9 mouse cellular contexts compared by ENCODE assay signal in the genomic region with DNA sequence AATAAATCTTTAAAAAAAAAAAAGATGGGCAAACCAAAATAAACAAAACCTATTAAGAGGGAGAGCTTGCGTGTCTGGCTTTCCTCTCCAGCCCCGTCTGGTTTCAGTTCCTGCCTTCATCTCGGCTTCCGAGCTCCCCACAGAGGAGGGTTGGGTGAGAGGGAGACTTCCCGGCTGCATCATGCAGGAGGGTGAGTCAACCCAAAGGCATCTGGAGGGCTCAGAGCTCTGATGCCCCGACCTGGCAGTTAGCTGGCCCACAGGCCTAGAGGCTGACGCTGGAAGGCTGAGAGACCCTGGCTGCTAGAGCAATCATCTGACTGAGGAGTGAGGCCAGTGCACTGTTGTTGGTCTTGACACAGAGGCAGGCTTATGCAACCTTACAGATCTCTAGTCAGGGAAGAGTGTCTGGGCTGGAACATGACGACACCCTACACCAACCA. TPM values are rescaled to one million over a fixed set of nuclear protein-coding genes. Genes with fewer than 3 reads are reported as not detected.
DNase-seq lines count a peak whose midpoint lies in the region; ATAC-seq and TF ChIP-seq lines count a peak whose summit lies in the region.
"Had no signal": no experiment of that assay in that cellular context is flagged by ENCODE, and none has a peak within 500 bp of the region (broad histone marks: within the 10 kb centered on the region; RNA-seq: fewer than 3 reads in every experiment).

No protein-coding gene starts in this region.

- ATAC-seq in lung, embryonic 14.5 days (ENCODE audit: insufficient read depth), result no peak
- ATAC-seq in activated CD4-positive, CD25-positive, alpha-beta regulatory T cell, adult 4 months, result no peak
- ATAC-seq in hindbrain, embryonic 13.5 days (ENCODE audit: low FRiP score), result no peak

- no peak overlapping the region for H3K4me2 ChIP-seq in lung, embryonic 14.5 days
- H3K4me2 ChIP-seq in hindbrain, embryonic 13.5 days, result no peak overlapping the region
- H3K4me2 ChIP-seq: neural tube, embryonic 12.5 days had no signal

- no peak overlapping the region for H3K9ac ChIP-seq in lung, embryonic 14.5 days
- H3K9ac ChIP-seq in hindbrain, embryonic 13.5 days, result no peak overlapping the region
- H3K9ac ChIP-seq: neural tube, embryonic 12.5 days had no signal

- H3K4me1 ChIP-seq in lung, embryonic 14.5 days (ENCODE audit: insufficient read depth), result no peaks in the 10 kb centered on the region
- no peaks in the 10 kb centered on the region for H3K4me1 ChIP-seq in hindbrain, embryonic 13.5 days (replicated peaks)
- H3K4me1 ChIP-seq: neural tube, embryonic 12.5 days had no signal

- no peak overlapping the region for H3K4me3 ChIP-seq in lung, embryonic 14.5 days (ENCODE audit: low read depth, low read length)
- H3K4me3 ChIP-seq in hindbrain, embryonic 13.5 days, result no peak overlapping the region
- H3K4me3 ChIP-seq: neural tube, embryonic 12.5 days had no signal

- H3K27me3 ChIP-seq in lung, embryonic 14.5 days (ENCODE audit: insufficient read depth, low read length), result no peaks in the 10 kb centered on the region
- H3K27me3 ChIP-seq in hindbrain, embryonic 13.5 days, result no peaks in the 10 kb centered on the region
- H3K27me3 ChIP-seq: neural tube, embryonic 12.5 days had no signal

- DNase-seq in left cerebral cortex, postnatal 14 days (ENCODE audit: low spot score in 2 of 2), result peak; percentile 53 to 65
- no peak for DNase-seq in left cerebral cortex, adult 11 months (ENCODE audit: low spot score)
- peak; percentile 17 to 42 for DNase-seq in adrenal gland, postnatal 4 days (ENCODE audit: low spot score in 2 of 2)
- DNase-seq in heart, adult 8-10 months (ENCODE audit: low spot score), result peak; percentile 85
- DNase-seq in lung, embryonic 14.5 days, result peak; percentile 34
- no peak for DNase-seq in T-cell, adult 2 months (ENCODE audit: low spot score)

- H3K36me3 ChIP-seq in lung, embryonic 14.5 days (ENCODE audit: insufficient read depth), result peaks cover 65% of the 10 kb centered on the region
- H3K36me3 ChIP-seq in hindbrain, embryonic 13.5 days, result peaks cover 65% of the 10 kb centered on the region

- no peaks in the 10 kb centered on the region for H3K9me3 ChIP-seq in lung, embryonic 14.5 days (ENCODE audit: low read depth, low read length)
- H3K9me3 ChIP-seq in hindbrain, embryonic 13.5 days, result no peaks in the 10 kb centered on the region
- H3K9me3 ChIP-seq: neural tube, embryonic 12.5 days had no signal

- WGBS in lung, embryonic 14.5 days, result 42% methylated on average over 8 of the region's 8 CpGs
- 92% methylated on average over 8 of the region's 8 CpGs for WGBS in hindbrain, embryonic 13.5 days

- TF ChIP-seq CTCF in lung, embryonic 14.5 days (IDR thresholded peaks at IDR 0.05; ENCODE audit: low read depth), result no peak

- H3K27ac ChIP-seq in lung, embryonic 14.5 days (ENCODE audit: low read depth), result peak overlapping the region; percentile 46; the same call in 1 of the 2 replicates
- H3K27ac ChIP-seq in hindbrain, embryonic 13.5 days, result no peak overlapping the region
- H3K27ac ChIP-seq: neural tube, embryonic 12.5 days had no signal

- intact Hi-C loops in left cerebral cortex, postnatal 14 days (cut with DNase I), result no loop called here

RNA-seq across cellular contexts. Expression of gene Dcakd, which starts 23.1 kb away (rescaled TPM):
- 10 to 100 TPM; 90.2 to 93.2 TPM for total RNA-seq in left cerebral cortex, postnatal 14 days (2021)
- 100 to 1,000 TPM; 114 to 126 TPM for total RNA-seq in adrenal gland, postnatal 4 days (2021)
- 10 to 100 TPM; 54.2 to 95.5 (median 77.9) TPM for total RNA-seq in heart, adult 8-10 months (2022)
- 218 and 225 TPM in 2 replicates for polyA plus RNA-seq in lung, embryonic 14.5 days (2014; fragmentation: Nextera tagmentation; extraction: Ambion mirVana)
- polyA plus RNA-seq in activated CD4-positive, CD25-positive, alpha-beta regulatory T cell, adult 4 months (2017; shearing (Covaris generic)), result 10 to 100 TPM; 23.5 to 25.6 TPM
- polyA plus RNA-seq in hindbrain, embryonic 13.5 days (2015; fragmentation: Nextera tagmentation; extraction: Ambion mirVana), result 164 and 165 TPM in 2 replicates

RNA-seq across cellular contexts. Expression of gene Nmt1, which starts 23.3 kb away (rescaled TPM):
- 100 to 1,000 TPM; 105 to 107 TPM for total RNA-seq in left cerebral cortex, postnatal 14 days (2021)
- 10 to 100 TPM; 77.3 to 79.8 TPM for total RNA-seq in adrenal gland, postnatal 4 days (2021)
- total RNA-seq in heart, adult 8-10 months (2022), result 10 to 100 TPM; 67.2 to 74.7 (median 70.0) TPM
- 64.4 and 72.4 TPM in 2 replicates for polyA plus RNA-seq in lung, embryonic 14.5 days (2014; fragmentation: Nextera tagmentation; extraction: Ambion mirVana)
- 10 to 100 TPM; 62.2 to 99.9 TPM for polyA plus RNA-seq in activated CD4-positive, CD25-positive, alpha-beta regulatory T cell, adult 4 months (2017; shearing (Covaris generic))
- 37.8 and 44.5 TPM in 2 replicates for polyA plus RNA-seq in hindbrain, embryonic 13.5 days (2015; fragmentation: Nextera tagmentation; extraction: Ambion mirVana)

RNA-seq across cellular contexts. Expression of gene Plcd3, which starts 50.2 kb away (rescaled TPM):
- total RNA-seq in left cerebral cortex, postnatal 14 days (2021), result 10 to 100 TPM; 14.1 to 14.7 TPM
- total RNA-seq in adrenal gland, postnatal 4 days (2021), result 1 to 10 TPM; 8.7 to 8.9 TPM
- total RNA-seq in heart, adult 8-10 months (2022), result 10 to 100 TPM; 10.7 to 19.1 (median 12.1) TPM
- polyA plus RNA-seq in lung, embryonic 14.5 days (2014; fragmentation: Nextera tagmentation; extraction: Ambion mirVana), result 1.0 and 2.5 TPM in 2 replicates
- polyA plus RNA-seq in activated CD4-positive, CD25-positive, alpha-beta regulatory T cell, adult 4 months (2017; shearing (Covaris generic)), result under 1 TPM in 1 of 2 experiments, not detected in 1; 0.20 TPM
- polyA plus RNA-seq in hindbrain, embryonic 13.5 days (2015; fragmentation: Nextera tagmentation; extraction: Ambion mirVana), result 1.5 and 1.9 TPM in 2 replicates

RNA-seq across cellular contexts. Expression of gene Acbd4, which starts 50.2 kb away (rescaled TPM):
- total RNA-seq in left cerebral cortex, postnatal 14 days (2021), result 10 to 100 TPM; 71.3 to 71.5 TPM
- total RNA-seq in adrenal gland, postnatal 4 days (2021), result 10 to 100 TPM; 58.4 to 64.4 TPM
- total RNA-seq in heart, adult 8-10 months (2022), result 10 to 100 TPM; 24.1 to 39.8 (median 32.0) TPM
- polyA plus RNA-seq in lung, embryonic 14.5 days (2014; fragmentation: Nextera tagmentation; extraction: Ambion mirVana), result 11.0 and 14.4 TPM in 2 replicates
- polyA plus RNA-seq in activated CD4-positive, CD25-positive, alpha-beta regulatory T cell, adult 4 months (2017; shearing (Covaris generic)), result 10 to 100 TPM; 18.4 to 24.0 TPM
- polyA plus RNA-seq in hindbrain, embryonic 13.5 days (2015; fragmentation: Nextera tagmentation; extraction: Ambion mirVana), result 7.3 and 9.0 TPM in 2 replicates

Comparison
In these comparisons a context has a peak if more than half of its experiments do, and no peak if none do; other contexts are left out.
1. DNase-seq: peak in left cerebral cortex, postnatal 14 days (2 of 2), adrenal gland, postnatal 4 days (2 of 2), heart, adult 8-10 months (single experiment) and lung, embryonic 14.5 days (single experiment); none in left cerebral cortex, adult 11 months (single experiment) and T-cell, adult 2 months (single experiment).